Mouse (Mus musculus) layer of hippocampus, adult 8-10 months (tissue): ENCODE measurements around the gene Olfr1053. TPM values are rescaled to one million over a fixed set of nuclear protein-coding genes. Genes with fewer than 3 reads are reported as not detected.
"Not testable (repeated sequence)": the region's sequence is repeated elsewhere in the genome, so short reads cannot be mapped to it uniquely, and the experiment has no call there.

ENCODE experiments used
- DNase-seq, 2 experiments: peaks; one replicate each; pipeline ENCODE4 v3.0.0; 2022; ENCODE audit warnings: low spot score in 2 of 2
- total RNA-seq, 4 experiments: library from RNA; stranded (reverse); gene quantifications; 2 replicates each; pipeline ENCODE4 v1.2.4; 2022

Gene Olfr1053
- not detected for total RNA-seq

- no peak for DNase-seq
Observed at GRCm38 (mm10) chr2:86315184-86315583, at the start of gene Olfr1053. Gene Olfr1053, minus strand, starts transcription at chr2:86315284.

- no peak for DNase-seq
Observed at GRCm38 (mm10) chr2:86362369-86362768, 47.3 kb upstream of the Olfr1053 start, which contains the start of gene Olfr1056. Gene Olfr1056, minus strand, starts transcription at chr2:86362469.

GRCm38 (mm10) chr2:86351751-86352150, 36.7 kb upstream of the Olfr1053 start:
- DNase-seq: peak in 1 of 2 experiments; percentile 5

GRCm38 (mm10) chr2:86350184-86350583, 35.1 kb upstream of the Olfr1053 start, which contains the start of gene Olfr1055:
Gene Olfr1055, minus strand, starts transcription at chr2:86350284.
- DNase-seq: no peak

GRCm38 (mm10) chr2:86335333-86335732, 20.2 kb upstream of the Olfr1053 start, which contains the start of gene Olfr1054:
Gene Olfr1054, minus strand, starts transcription at chr2:86335433.
- DNase-seq: no peak

GRCm38 (mm10) chr2:86292155-86292554, 22.9 kb downstream of the Olfr1053 start, which contains the start of gene Olfr1052:
Gene Olfr1052, plus strand, starts transcription at chr2:86292455.
- no peak for DNase-seq

GRCm38 (mm10) chr2:86278988-86279387, 36.1 kb downstream of the Olfr1053 start, which contains the start of gene Olfr1051:
Gene Olfr1051, minus strand, starts transcription at chr2:86279088.
- DNase-seq: not testable (repeated sequence)

Other genes with a start within 250 kb of the Olfr1053 start
- gene Olfr1036, start 241.3 kb downstream of the Olfr1053 start, total RNA-seq: not detected
- gene Olfr1037, start 227.9 kb downstream of the Olfr1053 start, total RNA-seq: not detected
- under 1 TPM in 1 of 4 experiments, not detected in 3; 0.11 TPM for gene Olfr1039, start 179.4 kb downstream of the Olfr1053 start, total RNA-seq
- gene Olfr1040, start 168.6 kb downstream of the Olfr1053 start, total RNA-seq: not detected
- gene Olfr1042, start 153.4 kb downstream of the Olfr1053 start, total RNA-seq: not detected
- gene Olfr1043, start 147.8 kb downstream of the Olfr1053 start, total RNA-seq: not detected
- not detected for gene Olfr1044, start 137.5 kb downstream of the Olfr1053 start, total RNA-seq
- not detected for gene Olfr52, start 129.6 kb downstream of the Olfr1053 start, total RNA-seq
- gene Olfr1045, start 112.3 kb downstream of the Olfr1053 start, total RNA-seq: not detected
- not detected for gene Olfr1046, start 96.0 kb downstream of the Olfr1053 start, total RNA-seq
- gene Olfr1047, start 83.9 kb downstream of the Olfr1053 start, total RNA-seq: not detected
- not detected for gene Olfr1048, start 75.0 kb downstream of the Olfr1053 start, total RNA-seq
- not detected for gene Olfr1049, start 57.0 kb downstream of the Olfr1053 start, total RNA-seq
- not detected for gene Olfr1051, start 36.2 kb downstream of the Olfr1053 start, total RNA-seq
- gene Olfr1052, start 22.8 kb downstream of the Olfr1053 start, total RNA-seq: not detected
- gene Olfr1054, start 20.1 kb upstream of the Olfr1053 start, total RNA-seq: not detected
- not detected for gene Olfr1055, start 35.0 kb upstream of the Olfr1053 start, total RNA-seq
- not detected for gene Olfr1056, start 47.2 kb upstream of the Olfr1053 start, total RNA-seq
- not detected for gene Olfr1057, start 63.1 kb upstream of the Olfr1053 start, total RNA-seq
- not detected for gene Olfr1058, start 73.3 kb upstream of the Olfr1053 start, total RNA-seq
- gene Olfr1061, start 98.8 kb upstream of the Olfr1053 start, total RNA-seq: not detected
- not detected for gene Olfr1062, start 111.5 kb upstream of the Olfr1053 start, total RNA-seq
- not detected for gene Olfr1065, start 135.3 kb upstream of the Olfr1053 start, total RNA-seq
- not detected for gene Olfr1066, start 141.0 kb upstream of the Olfr1053 start, total RNA-seq
- gene Olfr228, start 172.1 kb upstream of the Olfr1053 start, total RNA-seq: not detected
- not detected for gene Olfr1076, start 193.2 kb upstream of the Olfr1053 start, total RNA-seq
- gene Olfr1079, start 227.2 kb upstream of the Olfr1053 start, total RNA-seq: not detected
- gene Olfr1080, start 243.0 kb upstream of the Olfr1053 start, total RNA-seq: not detected